Mouse (Mus musculus): ENCODE measurements around the gene Tesk2. TPM values are rescaled to one million over a fixed set of nuclear protein-coding genes. Genes with fewer than 3 reads are reported as not detected.

The Tesk2 gene
- total RNA-seq, 2 experiments from 2014 or later: 1.8 to 2.5 TPM

GRCm38 (mm10) chr4:116708791-116709390 is 11.9 kb upstream of the Tesk2 start:
- intact Hi-C loops (cut with DNase I; ENCODE audit: low total_unique reads): no loop called here
- DNase-seq: no peak

GRCm38 (mm10) chr4:116710154-116710553 is 10.6 kb upstream of the Tesk2 start:
- intact Hi-C loops (cut with DNase I; ENCODE audit: low total_unique reads): loop anchor here (10.0 kb wide), 1 partner anchor 285 kb away; the partner anchor contains the start of genes Hectd3 and Urod
- no peak for DNase-seq

- DNase-seq: no peak
- intact Hi-C loops (cut with DNase I; ENCODE audit: low total_unique reads): loop anchor here (10.0 kb wide), 1 partner anchor 282 kb away; the partner anchor contains the start of genes Hectd3 and Urod
These were observed 8.2 kb upstream of the Tesk2 start for GRCm38 (mm10) chr4:116712536-116712935.

GRCm38 (mm10) chr4:116719396-116719795 is 1.4 kb upstream of the Tesk2 start:
- intact Hi-C loops (cut with DNase I; ENCODE audit: low total_unique reads): loop anchor here (10.0 kb wide), 1 partner anchor 275 kb away; the partner anchor contains the start of genes Hectd3 and Urod
- DNase-seq: peak; percentile 57

GRCm38 (mm10) chr4:116721098-116721628 is 415 bp downstream of the Tesk2 start:
- intact Hi-C loops (cut with DNase I; ENCODE audit: low total_unique reads): no loop called here
- DNase-seq: no peak

- intact Hi-C loops (cut with DNase I; ENCODE audit: low total_unique reads): loop anchor here (2.0 kb wide), 1 partner anchor 67 kb away; no protein-coding TSS in a partner anchor
- DNase-seq: no peak
These were observed 1.5 kb downstream of the Tesk2 start for GRCm38 (mm10) chr4:116722230-116722629.

GRCm38 (mm10) chr4:116725444-116725843 is 4.7 kb downstream of the Tesk2 start:
- no peak for DNase-seq
- intact Hi-C loops (cut with DNase I; ENCODE audit: low total_unique reads): no loop called here

GRCm38 (mm10) chr4:116727401-116727800 is 6.7 kb downstream of the Tesk2 start:
- intact Hi-C loops (cut with DNase I; ENCODE audit: low total_unique reads): no loop called here
- no peak for DNase-seq

GRCm38 (mm10) chr4:116729532-116729931 is 8.8 kb downstream of the Tesk2 start:
- intact Hi-C loops (cut with DNase I; ENCODE audit: low total_unique reads): no loop called here
- no peak for DNase-seq

GRCm38 (mm10) chr4:116731077-116731476 is 10.3 kb downstream of the Tesk2 start:
- intact Hi-C loops (cut with DNase I; ENCODE audit: low total_unique reads): no loop called here
- DNase-seq: no peak

GRCm38 (mm10) chr4:116732355-116732754 is 11.6 kb downstream of the Tesk2 start:
- intact Hi-C loops (cut with DNase I; ENCODE audit: low total_unique reads): no loop called here

GRCm38 (mm10) chr4:116734996-116735395 is 14.2 kb downstream of the Tesk2 start:
- intact Hi-C loops (cut with DNase I; ENCODE audit: low total_unique reads): no loop called here

More at GRCm38 (mm10) chr4:116732355-116732754, 11.6 kb downstream of the Tesk2 start:
- no peak for DNase-seq

GRCm38 (mm10) chr4:116738972-116739751 is 18.4 kb downstream of the Tesk2 start:
- no peak for DNase-seq
- intact Hi-C loops (cut with DNase I; ENCODE audit: low total_unique reads): no loop called here

More at GRCm38 (mm10) chr4:116734996-116735395, 14.2 kb downstream of the Tesk2 start:
- no peak for DNase-seq

- intact Hi-C loops (cut with DNase I; ENCODE audit: low total_unique reads): no loop called here
- no peak for DNase-seq
These were observed 29.0 kb downstream of the Tesk2 start for GRCm38 (mm10) chr4:116749750-116750149.

GRCm38 (mm10) chr4:116761914-116762313 is 41.2 kb downstream of the Tesk2 start:
- no peak for DNase-seq

GRCm38 (mm10) chr4:116764001-116764400 is 43.3 kb downstream of the Tesk2 start:
- no peak for DNase-seq
- intact Hi-C loops (cut with DNase I; ENCODE audit: low total_unique reads): no loop called here

More at GRCm38 (mm10) chr4:116761914-116762313, 41.2 kb downstream of the Tesk2 start:
- intact Hi-C loops (cut with DNase I; ENCODE audit: low total_unique reads): no loop called here

GRCm38 (mm10) chr4:116768510-116768909 is 47.8 kb downstream of the Tesk2 start:
- DNase-seq: no peak
- intact Hi-C loops (cut with DNase I; ENCODE audit: low total_unique reads): no loop called here

GRCm38 (mm10) chr4:116769060-116769459 is 48.3 kb downstream of the Tesk2 start:
- intact Hi-C loops (cut with DNase I; ENCODE audit: low total_unique reads): no loop called here
- DNase-seq: no peak

- intact Hi-C loops (cut with DNase I; ENCODE audit: low total_unique reads): no loop called here
- no peak for DNase-seq
These were observed 55.6 kb downstream of the Tesk2 start for GRCm38 (mm10) chr4:116776391-116776790.

- intact Hi-C loops (cut with DNase I; ENCODE audit: low total_unique reads): no loop called here
- no peak for DNase-seq
These were observed 56.3 kb downstream of the Tesk2 start for GRCm38 (mm10) chr4:116777079-116777478.

Data from gastrocnemius, postnatal 14 days (tissue).